Mouse (Mus musculus) midbrain, embryonic 13.5 days (tissue): ENCODE measurements around the gene Tmem201. TPM values are rescaled to one million over a fixed set of nuclear protein-coding genes. Genes with fewer than 3 reads are reported as not detected.

ENCODE experiments used
- ATAC-seq: fragments of 200-750 bp; cut with Nextera tagmentation; 2 replicates; pipeline ENCODE4 v1.8.0; 2017; ENCODE audit warnings: mild to moderate bottlenecking, moderate TSS enrichment, moderate library complexity
- H3K27ac ChIP-seq: fragments of 300-500 bp; sonication (generic); 2 replicates; pipeline ENCODE4 v1.5.1; 2015; ENCODE audit warnings: inconsistent platforms, mild to moderate bottlenecking, moderate library complexity
- H3K27me3 ChIP-seq: fragments of 300-500 bp; sonication (generic); 2 replicates; pipeline ENCODE4 v1.6.1; 2015; ENCODE audit warnings: mild to moderate bottlenecking, inconsistent platforms
- H3K36me3 ChIP-seq: fragments of 300-500 bp; sonication (generic); 2 replicates; pipeline ENCODE4 v1.6.1; 2015; ENCODE audit warnings: mild to moderate bottlenecking, inconsistent platforms
- H3K4me1 ChIP-seq: fragments of 300-500 bp; sonication (generic); replicated peaks from 2 replicates; pipeline ENCODE4 v1.6.1; 2015; ENCODE audit warnings: inconsistent platforms
- H3K4me2 ChIP-seq: fragments of 300-500 bp; sonication (generic); replicated peaks from 2 replicates; pipeline ENCODE4 v1.6.1; 2015; ENCODE audit warnings: moderate library complexity, mild to moderate bottlenecking, inconsistent platforms
- H3K4me3 ChIP-seq: fragments of 300-500 bp; sonication (generic); replicated peaks from 2 replicates; pipeline ENCODE4 v1.5.1; 2015; ENCODE audit warnings: mild to moderate bottlenecking, inconsistent platforms
- H3K9ac ChIP-seq: fragments of 300-500 bp; sonication (generic); replicated peaks from 2 replicates; pipeline ENCODE4 v1.6.1; 2015; ENCODE audit warnings: mild to moderate bottlenecking, inconsistent platforms
- H3K9me3 ChIP-seq: fragments of 300-500 bp; sonication (generic); 2 replicates; pipeline ENCODE4 v1.6.1; 2016; ENCODE audit warnings: mild to moderate bottlenecking, inconsistent platforms
- WGBS: fragments of 180-500 bp; shearing (Covaris S2); methylation state at CpG from one replicate; pipeline ENCODE4 v1.1.7; 2015; 5-methylcytosine and 5-hydroxymethylcytosine counted together
- polyA plus RNA-seq: library from polyadenylated mRNA; unstranded; fragments of >200 nt; fragmentation: Nextera tagmentation; extraction: Ambion mirVana; gene quantifications from 2 replicates; pipeline ENCODE4 v1.2.1, GENCODE M21; 2015

Gene Tmem201
- polyA plus RNA-seq, 1 experiment from 2014 or later = 40.6 TPM

- H3K9ac ChIP-seq = no peak overlapping the region
- ATAC-seq = no peak
- H3K36me3 ChIP-seq = peaks cover 39% of the 10 kb centered on the region
- H3K4me3 ChIP-seq = no peak overlapping the region
- peaks cover 7% of the 10 kb centered on the region for H3K4me1 ChIP-seq
- 94% methylated on average over 14 of the region's 14 CpGs for WGBS
- H3K27me3 ChIP-seq = no peaks in the 10 kb centered on the region
- no peak overlapping the region for H3K4me2 ChIP-seq
- no peaks in the 10 kb centered on the region for H3K9me3 ChIP-seq
- H3K27ac ChIP-seq = no peak overlapping the region
Observed at GRCm38 (mm10) chr4:149742011-149742530, 4.2 kb upstream of the Tmem201 start.

DNA sequence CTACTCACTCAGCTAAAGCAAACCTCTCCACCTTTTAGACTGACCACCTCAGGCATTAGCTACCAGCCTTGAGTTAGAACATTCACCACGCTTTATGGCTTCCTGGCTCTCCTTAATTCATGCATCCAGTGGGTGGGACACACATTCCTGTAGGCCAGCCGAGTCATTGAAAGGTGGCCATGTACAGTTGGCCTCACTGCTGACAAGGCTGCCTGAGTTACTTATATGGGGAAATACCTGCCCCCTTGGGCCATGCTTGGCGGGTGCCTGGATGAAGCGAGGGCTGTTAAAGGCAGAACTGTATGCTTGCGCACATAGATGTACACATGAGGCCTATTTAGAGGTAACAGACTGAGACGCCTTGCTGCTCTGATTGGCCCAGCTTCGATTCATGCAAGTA, 2.5 kb upstream of the Tmem201 start:
- 95% methylated on average over 7 of the region's 7 CpGs for WGBS
- Histone ChIP-seq H3K9me3 (no peaks in the 10 kb centered on the region), H3K4me2 (no peak overlapping the region), H3K36me3 (peaks cover 34% of the 10 kb centered on the region), H3K27me3 (no peaks in the 10 kb centered on the region), H3K4me1 (peaks cover 25% of the 10 kb centered on the region), H3K27ac (no peak overlapping the region), H3K4me3 (no peak overlapping the region), H3K9ac (no peak overlapping the region)
- no peak for ATAC-seq

- WGBS = 77% methylated on average over 5 of the region's 5 CpGs
- H3K27me3 ChIP-seq = no peaks in the 10 kb centered on the region
- no peak overlapping the region for H3K27ac ChIP-seq
- H3K36me3 ChIP-seq = peaks cover 26% of the 10 kb centered on the region
- no peaks in the 10 kb centered on the region for H3K9me3 ChIP-seq
- ATAC-seq = no peak
- no peak overlapping the region for H3K9ac ChIP-seq
- no peak overlapping the region for H3K4me2 ChIP-seq
- H3K4me1 ChIP-seq = peaks cover 33% of the 10 kb centered on the region
- no peak overlapping the region for H3K4me3 ChIP-seq
Observed at GRCm38 (mm10) chr4:149739478-149739877, 1.6 kb upstream of the Tmem201 start.

- no peak for ATAC-seq
- peaks cover 56% of the 10 kb centered on the region for H3K4me1 ChIP-seq
- H3K27me3 ChIP-seq = no peaks in the 10 kb centered on the region
- H3K4me3 ChIP-seq = peak overlapping the region; percentile 80
- H3K4me2 ChIP-seq = peak overlapping the region; percentile 76
- H3K27ac ChIP-seq = no peak overlapping the region
- 50% methylated on average over 4 of the region's 4 CpGs for WGBS
- no peaks in the 10 kb centered on the region for H3K9me3 ChIP-seq
- peaks cover 11% of the 10 kb centered on the region for H3K36me3 ChIP-seq
- H3K9ac ChIP-seq = peak overlapping the region; percentile 91
Observed at GRCm38 (mm10) chr4:149736581-149736980, 1.3 kb downstream of the Tmem201 start.

DNA sequence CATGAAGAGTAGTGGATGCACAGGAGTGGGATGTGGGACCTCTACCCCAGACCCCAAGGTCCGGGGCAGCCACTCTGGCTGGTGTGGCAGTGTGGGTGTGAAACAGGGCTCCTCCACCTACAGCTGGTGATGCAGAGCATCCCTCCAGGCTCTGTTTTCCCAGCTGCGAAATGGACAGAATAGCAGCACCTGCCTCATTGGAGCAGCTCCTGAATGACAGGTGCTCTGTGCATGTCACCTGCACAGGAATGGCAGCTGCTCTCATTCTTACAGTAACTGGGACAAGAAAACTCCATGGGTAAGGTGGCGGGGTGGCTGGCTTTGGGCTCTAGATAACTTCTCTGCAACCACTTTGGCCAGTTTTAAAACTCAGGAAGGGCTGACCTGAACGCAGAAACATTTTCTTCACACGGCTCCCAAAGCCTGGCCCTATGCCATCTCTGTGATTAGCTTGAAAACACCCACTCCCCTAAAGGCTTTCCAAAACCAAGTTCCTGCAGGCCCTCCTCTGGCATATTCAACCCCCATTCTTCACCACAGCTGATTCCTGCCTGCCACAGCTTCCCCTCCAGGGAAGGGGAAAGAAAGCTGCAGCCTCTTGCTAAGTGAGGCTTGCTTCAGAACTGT, 2.1 kb downstream of the Tmem201 start:
- peak overlapping the region; percentile 91; the same call in 1 of the 2 replicates for H3K9ac ChIP-seq
- H3K36me3 ChIP-seq = peaks cover 13% of the 10 kb centered on the region
- H3K4me1 ChIP-seq = peaks cover 60% of the 10 kb centered on the region
- 85% methylated on average over 5 of the region's 5 CpGs for WGBS
- H3K27ac ChIP-seq = no peak overlapping the region
- no peak for ATAC-seq
- H3K27me3 ChIP-seq = no peaks in the 10 kb centered on the region
- peak overlapping the region; percentile 2; the same call in 1 of the 2 replicates for H3K4me3 ChIP-seq
- H3K9me3 ChIP-seq = no peaks in the 10 kb centered on the region
- H3K4me2 ChIP-seq = peak overlapping the region; percentile 76

DNA sequence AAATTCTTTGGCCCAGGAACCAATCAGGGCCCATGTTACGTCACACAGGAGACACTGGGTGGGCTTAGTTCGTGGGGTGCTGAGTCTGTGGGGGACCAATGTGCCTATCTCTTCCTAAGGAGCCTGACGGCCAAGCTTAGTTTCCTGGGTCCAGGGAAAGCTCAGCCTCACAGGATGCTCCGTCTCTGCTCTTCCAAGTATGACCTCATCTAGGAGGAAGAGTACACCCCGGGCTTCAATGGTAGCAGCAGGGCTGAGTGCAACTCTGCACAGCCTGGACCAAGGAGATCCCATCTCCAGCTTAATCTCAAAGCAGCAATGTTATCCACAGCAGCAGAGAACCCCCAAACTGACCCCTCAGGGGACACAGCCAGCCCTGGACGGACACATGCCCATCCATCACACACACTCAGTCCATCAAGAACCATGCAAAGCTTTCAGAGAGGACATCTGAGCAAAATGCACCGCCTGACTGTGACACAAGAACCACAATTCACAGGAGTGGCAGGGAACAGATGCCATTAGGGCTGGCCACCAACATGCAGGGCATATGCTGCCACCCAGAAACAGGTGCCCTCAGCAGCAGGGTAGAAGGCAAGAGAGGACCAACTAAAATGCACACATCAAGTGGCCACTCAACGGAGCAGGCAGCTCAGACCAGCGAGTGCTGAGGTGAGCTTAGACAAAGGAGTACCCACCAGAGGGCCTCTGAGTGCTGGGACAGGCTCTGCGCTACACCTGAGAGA, 2.9 kb downstream of the Tmem201 start:
- Histone ChIP-seq H3K4me3 (no peak overlapping the region), H3K4me1 (peaks cover 63% of the 10 kb centered on the region), H3K36me3 (peaks cover 22% of the 10 kb centered on the region), H3K9me3 (no peaks in the 10 kb centered on the region), H3K27me3 (no peaks in the 10 kb centered on the region), H3K4me2 (no peak overlapping the region; the same call in 1 of the 2 replicates), H3K27ac (peak overlapping the region; percentile 21; the same call in 1 of the 2 replicates), H3K9ac (peak overlapping the region; percentile 55; the same call in 1 of the 2 replicates)
- WGBS = 86% methylated on average over 10 of the region's 10 CpGs
- ATAC-seq = no peak

DNA sequence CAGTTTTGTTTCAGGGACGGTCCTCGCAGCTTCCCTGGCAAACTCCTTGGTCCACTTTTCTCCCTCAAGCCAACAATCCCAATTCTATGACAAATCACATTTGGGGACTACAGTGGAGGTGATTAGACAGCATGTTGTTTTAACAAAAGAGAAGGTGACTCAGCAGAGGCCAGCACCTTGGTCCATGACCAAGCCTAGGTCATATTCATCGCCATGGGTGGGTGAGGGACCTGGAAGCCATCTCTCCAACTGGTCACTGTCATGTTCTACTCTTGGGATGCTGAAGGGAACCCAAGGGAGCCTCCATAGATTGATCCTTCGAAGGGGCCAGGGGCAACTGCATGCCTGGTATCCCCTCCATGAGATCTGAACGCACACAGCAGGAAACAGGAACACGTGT, 3.6 kb downstream of the Tmem201 start:
- Histone ChIP-seq H3K27ac (peak overlapping the region; percentile 79), H3K36me3 (peaks cover 28% of the 10 kb centered on the region), H3K4me3 (no peak overlapping the region), H3K9ac (peak overlapping the region; percentile 55; the same call in 1 of the 2 replicates), H3K27me3 (no peaks in the 10 kb centered on the region), H3K9me3 (no peaks in the 10 kb centered on the region), H3K4me2 (0 out of 2 replicates have a peak overlapping the region, but pooled peaks have one; percentile 38), H3K4me1 (peaks cover 63% of the 10 kb centered on the region)
- 93% methylated on average over 6 of the region's 6 CpGs for WGBS
- no peak for ATAC-seq

- Histone ChIP-seq H3K27ac (peak overlapping the region; percentile 79), H3K4me2 (peak overlapping the region; percentile 38), H3K4me1 (peaks cover 63% of the 10 kb centered on the region), H3K9me3 (no peaks in the 10 kb centered on the region), H3K9ac (peak overlapping the region; percentile 55), H3K4me3 (no peak overlapping the region), H3K36me3 (peaks cover 33% of the 10 kb centered on the region), H3K27me3 (no peaks in the 10 kb centered on the region)
- ATAC-seq = no peak
- WGBS = 39% methylated on average over 6 of the region's 6 CpGs
Observed at GRCm38 (mm10) chr4:149733748-149734147, 4.1 kb downstream of the Tmem201 start.

DNA sequence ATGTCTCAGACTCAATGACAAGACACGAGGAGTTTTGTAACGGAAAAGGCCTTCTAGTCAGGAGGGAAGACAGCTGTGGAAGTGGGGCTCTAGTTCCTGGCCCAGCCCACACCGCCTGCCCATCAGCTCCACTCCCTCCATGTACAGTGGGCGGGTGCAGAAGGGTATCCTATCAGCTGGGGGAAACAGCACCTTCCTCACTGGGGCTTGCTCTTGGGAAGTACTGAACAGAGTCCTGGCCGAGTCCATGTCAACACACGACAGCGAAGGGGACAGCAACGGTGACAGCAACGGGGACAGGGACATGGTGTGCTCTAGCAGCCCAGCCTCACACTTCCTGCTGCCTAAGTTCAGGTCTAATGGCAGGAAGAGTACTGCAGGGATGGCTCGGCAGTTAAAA, 5.0 kb downstream of the Tmem201 start:
- peaks cover 57% of the 10 kb centered on the region for H3K4me1 ChIP-seq
- H3K36me3 ChIP-seq = peaks cover 41% of the 10 kb centered on the region
- H3K9me3 ChIP-seq = no peaks in the 10 kb centered on the region
- 83% methylated on average over 10 of the region's 10 CpGs for WGBS
- no peak overlapping the region for H3K4me3 ChIP-seq
- peak overlapping the region; percentile 79; the same call in 1 of the 2 replicates for H3K27ac ChIP-seq
- no peak overlapping the region for H3K4me2 ChIP-seq
- peak overlapping the region; percentile 55 for H3K9ac ChIP-seq
- H3K27me3 ChIP-seq = no peaks in the 10 kb centered on the region
- ATAC-seq = no peak

DNA sequence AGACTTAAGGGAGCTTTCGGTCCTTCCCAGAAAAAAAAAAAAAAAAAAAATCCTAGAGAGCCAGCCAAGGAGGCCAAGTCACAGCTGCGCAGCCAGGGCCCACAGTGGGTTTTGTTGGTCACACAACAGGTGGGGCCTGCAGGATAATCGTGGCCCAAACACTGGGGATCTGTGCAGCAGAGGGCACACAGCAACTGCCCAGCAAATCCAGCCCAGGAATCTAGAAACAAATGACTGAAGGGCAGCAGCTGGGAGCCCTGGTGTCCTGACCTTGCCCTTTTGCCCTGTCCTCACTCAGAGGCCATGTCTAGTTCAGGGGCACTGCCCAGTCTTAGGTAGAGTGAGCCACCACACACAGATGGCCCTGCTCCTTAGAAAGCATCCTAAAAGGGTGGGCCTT, 5.5 kb downstream of the Tmem201 start:
- ATAC-seq = no peak
- WGBS = 83% methylated on average over 3 of the region's 3 CpGs

DNA sequence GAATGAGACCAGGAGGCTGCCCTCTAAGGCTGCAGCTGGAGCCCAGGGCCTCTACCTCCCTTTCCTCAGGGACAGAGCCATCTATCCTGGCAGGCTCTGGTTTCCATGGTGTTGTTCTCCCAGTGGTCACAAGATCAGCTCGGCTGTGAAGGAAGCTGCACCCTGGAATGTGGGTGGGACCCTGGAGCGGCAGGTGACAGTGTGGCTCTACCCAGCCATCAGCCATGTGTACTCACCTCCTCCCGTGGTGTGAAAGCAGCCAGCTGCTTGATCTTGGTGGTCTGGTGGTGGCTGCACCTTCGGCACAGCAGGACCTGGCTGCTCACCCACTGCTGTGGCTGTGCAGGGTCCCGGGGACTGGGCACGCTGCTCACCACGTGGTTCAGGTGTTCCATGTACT, 7.0 kb downstream of the Tmem201 start:
- no peak overlapping the region for H3K9ac ChIP-seq
- no peak overlapping the region for H3K27ac ChIP-seq
- H3K4me1 ChIP-seq = peaks cover 44% of the 10 kb centered on the region
- ATAC-seq = no peak
- H3K4me2 ChIP-seq = no peak overlapping the region
- peaks cover 61% of the 10 kb centered on the region for H3K36me3 ChIP-seq
- no peaks in the 10 kb centered on the region for H3K27me3 ChIP-seq
- no peaks in the 10 kb centered on the region for H3K9me3 ChIP-seq
- H3K4me3 ChIP-seq = no peak overlapping the region
- WGBS = 81% methylated on average over 7 of the region's 7 CpGs

More for the DNA sequence above, 5.5 kb downstream of the Tmem201 start:
- Histone ChIP-seq H3K4me1 (peaks cover 57% of the 10 kb centered on the region), H3K9me3 (no peaks in the 10 kb centered on the region), H3K9ac (peak overlapping the region; percentile 55; the same call in 1 of the 2 replicates), H3K4me3 (no peak overlapping the region), H3K4me2 (no peak overlapping the region), H3K36me3 (peaks cover 46% of the 10 kb centered on the region), H3K27me3 (no peaks in the 10 kb centered on the region), H3K27ac (no peak overlapping the region)

DNA sequence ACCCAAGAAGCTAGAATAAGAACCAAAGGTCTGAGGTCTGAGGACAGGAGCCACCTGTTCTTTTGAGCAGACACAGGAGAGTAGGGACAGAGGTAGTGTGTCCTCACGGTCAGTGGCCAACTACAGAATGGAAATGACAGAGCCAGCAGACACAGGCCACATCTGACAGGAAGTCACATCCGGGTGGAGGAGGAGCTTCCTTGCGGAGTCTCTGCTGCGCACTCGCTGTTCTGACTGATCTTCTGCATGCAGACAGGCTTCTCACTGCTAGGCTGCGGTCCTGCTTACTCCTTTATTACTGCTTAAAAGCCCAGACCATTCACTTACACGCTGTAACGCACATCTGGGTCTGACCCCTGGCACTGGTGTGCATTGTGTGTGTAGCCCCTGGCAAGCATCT, 9.0 kb downstream of the Tmem201 start:
- no peak for ATAC-seq

More for the DNA sequence above, 9.0 kb downstream of the Tmem201 start:
- Histone ChIP-seq H3K27me3 (no peaks in the 10 kb centered on the region), H3K36me3 (peaks cover 68% of the 10 kb centered on the region), H3K9me3 (no peaks in the 10 kb centered on the region), H3K27ac (no peak overlapping the region), H3K4me3 (no peak overlapping the region), H3K4me1 (peaks cover 36% of the 10 kb centered on the region), H3K4me2 (no peak overlapping the region), H3K9ac (no peak overlapping the region)
- WGBS = 85% methylated on average over 8 of the region's 8 CpGs
